12 mouse cellular contexts compared by ENCODE assay signal in the genomic region with DNA sequence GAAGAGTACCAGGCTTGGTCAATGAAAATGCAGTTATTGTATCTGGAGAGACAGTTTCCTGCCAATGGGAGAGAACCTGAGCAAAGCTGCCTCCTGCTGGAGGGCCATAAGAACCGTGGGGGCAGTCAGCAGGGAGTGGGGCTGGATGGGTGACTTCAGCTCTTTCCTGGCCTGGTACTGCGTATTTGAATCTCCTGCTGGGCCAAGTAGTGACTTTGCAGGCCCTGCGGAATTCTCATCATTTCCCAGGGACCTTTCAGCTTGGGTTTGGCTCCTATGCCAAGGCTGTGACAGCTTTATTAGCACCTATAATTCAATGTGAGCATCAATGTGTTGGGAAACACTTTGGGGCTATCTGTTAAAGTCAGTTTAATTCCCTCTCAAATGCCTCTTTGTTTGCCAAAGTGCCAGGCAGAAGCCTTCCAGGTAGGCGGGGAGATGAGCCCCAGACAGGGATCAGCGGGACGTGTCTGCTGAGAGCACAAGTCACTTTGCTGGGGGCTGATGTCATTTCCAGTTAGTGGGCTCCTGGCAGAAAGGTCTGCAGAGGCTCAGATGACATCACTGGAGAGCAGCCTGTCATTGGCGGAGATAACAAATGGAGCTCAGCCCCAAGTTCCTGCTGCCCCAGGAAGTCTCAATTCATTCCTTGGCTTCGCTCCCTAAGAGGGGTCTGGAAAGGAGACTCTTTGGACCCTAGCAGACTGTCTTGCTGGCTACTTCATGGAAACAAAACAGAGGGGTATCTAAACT.
DNase-seq lines count a peak whose midpoint lies in the region; ATAC-seq and TF ChIP-seq lines count a peak whose summit lies in the region.
"Had no signal": no experiment of that assay in that cellular context is flagged by ENCODE, and none has a peak within 500 bp of the region (broad histone marks: within the 10 kb centered on the region; RNA-seq: fewer than 3 reads in every experiment).

No protein-coding gene starts in this region.

- 30% methylated on average over 8 of the region's 8 CpGs for WGBS in heart, embryonic 11.5 days (ENCODE audit: insufficient replicate concordance)
- 59% methylated on average over 8 of the region's 8 CpGs for WGBS in lung, embryonic 14.5 days
- WGBS in neural tube, embryonic 14.5 days: 33% methylated on average over 8 of the region's 8 CpGs

- H3K27me3 ChIP-seq in heart, embryonic 11.5 days (ENCODE audit: control insufficient read depth, insufficient read depth, low read length): no peaks in the 10 kb centered on the region
- no peaks in the 10 kb centered on the region for H3K27me3 ChIP-seq in lung, embryonic 14.5 days (ENCODE audit: insufficient read depth, low read length)
- H3K27me3 ChIP-seq in neural tube, embryonic 14.5 days (ENCODE audit: control insufficient read depth, insufficient read depth, low read length): no peaks in the 10 kb centered on the region
- H3K27me3 ChIP-seq: midbrain, embryonic 13.5 days had no signal

- TF ChIP-seq CTCF in lung, embryonic 14.5 days (IDR thresholded peaks at IDR 0.05; ENCODE audit: low read depth): 0 out of 2 replicates have a peak, but pooled peaks have one; percentile 9

- no peak overlapping the region for H3K4me2 ChIP-seq in heart, embryonic 11.5 days
- H3K4me2 ChIP-seq in lung, embryonic 14.5 days: no peak overlapping the region
- H3K4me2 ChIP-seq in neural tube, embryonic 14.5 days (ENCODE audit: low read depth, low read length): no peak overlapping the region
- H3K4me2 ChIP-seq: midbrain, embryonic 13.5 days had no signal

- H3K9ac ChIP-seq in heart, embryonic 11.5 days (ENCODE audit: low read depth, low read length): no peak overlapping the region
- H3K9ac ChIP-seq in lung, embryonic 14.5 days: no peak overlapping the region
- no peak overlapping the region for H3K9ac ChIP-seq in neural tube, embryonic 14.5 days (replicated peaks; ENCODE audit: low read depth, low read length)
- H3K9ac ChIP-seq: forebrain, postnatal 0 days; midbrain, embryonic 13.5 days had no signal

- peak overlapping the region; percentile 51 for H3K27ac ChIP-seq in heart, embryonic 11.5 days (ENCODE audit: low read depth, low read length)
- no peak overlapping the region for H3K27ac ChIP-seq in lung, embryonic 14.5 days (ENCODE audit: low read depth)
- 0 out of 2 replicates have a peak overlapping the region, but pooled peaks have one; percentile 16 for H3K27ac ChIP-seq in neural tube, embryonic 14.5 days (ENCODE audit: low read depth, low read length)
- H3K27ac ChIP-seq: midbrain, embryonic 13.5 days had no signal

- peaks cover 10% of the 10 kb centered on the region for H3K4me1 ChIP-seq in heart, embryonic 11.5 days (ENCODE audit: control insufficient read depth, insufficient read depth, low read length)
- H3K4me1 ChIP-seq in lung, embryonic 14.5 days (ENCODE audit: insufficient read depth): peaks cover 3% of the 10 kb centered on the region; the same call in 1 of the 2 replicates
- H3K4me1 ChIP-seq in neural tube, embryonic 14.5 days (ENCODE audit: control insufficient read depth, insufficient read depth, low read length): 0 out of 2 replicates have a peak, but pooled peaks cover 2% of the 10 kb centered on the region
- H3K4me1 ChIP-seq: midbrain, embryonic 13.5 days had no signal

- no peak for DNase-seq in heart, adult 8-10 months (ENCODE audit: low spot score)
- peak; percentile 45 for DNase-seq in lung, embryonic 14.5 days
- no peak for DNase-seq in lung, postnatal 25 days (ENCODE audit: low spot score)
- DNase-seq in embryo, embryonic 11 days: peak; percentile 37
- DNase-seq in gastrocnemius, adult 18-20 months (ENCODE audit: low spot score): no peak
- no peak for DNase-seq in urinary bladder, adult 2 months (ENCODE audit: low spot score)
- DNase-seq: adrenal gland, postnatal 25 days; forebrain, postnatal 0 days; right cerebral cortex, postnatal 4 days had no signal

- H3K4me3 ChIP-seq in heart, embryonic 11.5 days (ENCODE audit: low read depth, low read length): no peak overlapping the region
- no peak overlapping the region for H3K4me3 ChIP-seq in lung, embryonic 14.5 days (ENCODE audit: low read depth, low read length)
- no peak overlapping the region for H3K4me3 ChIP-seq in neural tube, embryonic 14.5 days (ENCODE audit: low read depth, low read length)
- H3K4me3 ChIP-seq: midbrain, embryonic 13.5 days had no signal

- H3K9me3 ChIP-seq in heart, embryonic 11.5 days (replicated peaks; ENCODE audit: control insufficient read depth, low read length): no peaks in the 10 kb centered on the region
- no peaks in the 10 kb centered on the region for H3K9me3 ChIP-seq in lung, embryonic 14.5 days (ENCODE audit: low read depth, low read length)
- H3K9me3 ChIP-seq in neural tube, embryonic 14.5 days (ENCODE audit: control insufficient read depth, low read length): no peaks in the 10 kb centered on the region
- H3K9me3 ChIP-seq: midbrain, embryonic 13.5 days had no signal

- H3K36me3 ChIP-seq in heart, embryonic 11.5 days (ENCODE audit: control insufficient read depth, insufficient read depth, low read length): no peaks in the 10 kb centered on the region
- no peaks in the 10 kb centered on the region for H3K36me3 ChIP-seq in lung, embryonic 14.5 days (ENCODE audit: insufficient read depth)
- H3K36me3 ChIP-seq in neural tube, embryonic 14.5 days (ENCODE audit: control insufficient read depth, insufficient read depth, low read length): no peaks in the 10 kb centered on the region
- H3K36me3 ChIP-seq: midbrain, embryonic 13.5 days had no signal

- peak; percentile 60; the same call in 1 of the 2 replicates for ATAC-seq in heart, embryonic 11.5 days (replicated peaks; ENCODE audit: insufficient number of reproducible peaks, low FRiP score, low TSS enrichment)
- peak; percentile 26; the same call in 1 of the 2 replicates for ATAC-seq in lung, embryonic 14.5 days (ENCODE audit: insufficient read depth)
- peak; percentile 81 for ATAC-seq in neural tube, embryonic 14.5 days (ENCODE audit: low read depth)
- ATAC-seq: forebrain, postnatal 0 days; midbrain, embryonic 13.5 days had no signal

Comparison
In these comparisons a context has a peak if more than half of its experiments do, and no peak if none do; other contexts are left out.
1. DNase-seq: peak in lung, embryonic 14.5 days (single experiment) and embryo, embryonic 11 days (single experiment); none in heart, adult 8-10 months (single experiment), lung, postnatal 25 days (single experiment), gastrocnemius, adult 18-20 months (single experiment) and urinary bladder, adult 2 months (single experiment).
2. ATAC-seq: peak in every context shown above with its lines; median percentile 81 in neural tube, embryonic 14.5 days; 60 in heart, embryonic 11.5 days; 26 in lung, embryonic 14.5 days.